Mouse (Mus musculus): Measurements from ENCODE around the gene Inafm1. TPM values are rescaled to one million over a fixed set of nuclear protein-coding genes. Genes with fewer than 3 reads are reported as not detected.

Gene Inafm1
- total RNA-seq, 1 experiment = 2.1 TPM

GRCm38 (mm10) chr7:16312011-16312671 lies 38.7 kb upstream of the Inafm1 start:
- H3K4me1 ChIP-seq (ENCODE audit: control insufficient read depth in 2 of 2, insufficient read depth in 2 of 2, low read length in 2 of 2, poor library complexity in 1 of 2) = peaks cover 4 to 27% of the 10 kb centered on the region in 2 experiments; a peak in 2 of 4 replicates

GRCm38 (mm10) chr7:16311453-16312004 lies 38.1 kb upstream of the Inafm1 start:
- H3K27ac ChIP-seq (ENCODE audit: insufficient read depth, low read depth, low read length, poor library complexity, severe bottlenecking) = no peak overlapping the region
- no peak for DNase-seq (ENCODE audit: low read depth, low spot score)
- no peak for TF ChIP-seq ZC3H11A (IDR thresholded peaks at IDR 0.05; ENCODE audit: borderline replicate concordance, low read depth, low read length)
- no peak for TF ChIP-seq ZNF384 (IDR thresholded peaks at IDR 0.05; ENCODE audit: low read depth, low read length)
- TF ChIP-seq CHD2 (IDR thresholded peaks at IDR 0.05; ENCODE audit: low read depth, low read length) = no peak
- no peak for TF ChIP-seq HCFC1 (IDR thresholded peaks at IDR 0.05; ENCODE audit: borderline replicate concordance, insufficient read depth, low read length)
- no peak for TF ChIP-seq MAFK (IDR thresholded peaks at IDR 0.05; ENCODE audit: insufficient read depth, low read depth, low read length)

More at GRCm38 (mm10) chr7:16312011-16312671, 38.7 kb upstream of the Inafm1 start:
- Histone ChIP-seq H3K36me3 (ENCODE audit: control insufficient read depth, insufficient read depth, low read length, poor library complexity, severe bottlenecking) (peaks cover 12% of the 10 kb centered on the region), H3K9ac (ENCODE audit: insufficient read depth, low read depth, low read length, poor library complexity, severe bottlenecking) (peak overlapping the region; percentile 62), H3K9me3 (ENCODE audit: control insufficient read depth, insufficient read depth, low read depth, low read length) (no peaks in the 10 kb centered on the region), H3K4me3 (ENCODE audit: insufficient read depth in 1 of 2, low read depth in 1 of 2, low read length in 2 of 2, poor library complexity in 1 of 2, severe bottlenecking in 1 of 2) (peak overlapping the region; percentile 94 to 99), H3K27ac (ENCODE audit: insufficient read depth, low read depth, low read length, poor library complexity, severe bottlenecking) (no peak overlapping the region)
- in situ Hi-C loops (cut with MboI; ENCODE audit: low sequenced_read_pairs in 2 of 2, unreplicated experiment in 2 of 2) = no loop called here
- TF ChIP-seq HCFC1 (IDR thresholded peaks at IDR 0.05; ENCODE audit: borderline replicate concordance, insufficient read depth, low read length) (no peak), ZNF384 (IDR thresholded peaks at IDR 0.05; ENCODE audit: low read depth, low read length) (no peak), MAFK (IDR thresholded peaks at IDR 0.05; ENCODE audit: insufficient read depth, low read depth, low read length) (no peak), ZC3H11A (IDR thresholded peaks at IDR 0.05; ENCODE audit: borderline replicate concordance, low read depth, low read length) (no peak), CHD2 (IDR thresholded peaks at IDR 0.05; ENCODE audit: low read depth, low read length) (no peak)
- DNase-seq (ENCODE audit: low read depth, low spot score) = no peak

GRCm38 (mm10) chr7:16310521-16311452 lies 37.4 kb upstream of the Inafm1 start:
- Histone ChIP-seq H3K4me1 (ENCODE audit: control insufficient read depth in 2 of 2, insufficient read depth in 2 of 2, low read length in 2 of 2, poor library complexity in 1 of 2) (peaks cover 4 to 25% of the 10 kb centered on the region in 2 experiments; a peak in 2 of 4 replicates), H3K4me3 (ENCODE audit: insufficient read depth in 1 of 2, low read depth in 1 of 2, low read length in 2 of 2, poor library complexity in 1 of 2, severe bottlenecking in 1 of 2) (peak overlapping the region; percentile 94 to 99), H3K27ac (ENCODE audit: insufficient read depth, low read depth, low read length, poor library complexity, severe bottlenecking) (no peak overlapping the region), H3K9me3 (ENCODE audit: control insufficient read depth, insufficient read depth, low read depth, low read length) (no peaks in the 10 kb centered on the region), H3K9ac (ENCODE audit: insufficient read depth, low read depth, low read length, poor library complexity, severe bottlenecking) (peak overlapping the region; percentile 74), H3K36me3 (ENCODE audit: control insufficient read depth, insufficient read depth, low read length, poor library complexity, severe bottlenecking) (peaks cover 5% of the 10 kb centered on the region; the same call in 1 of the 2 replicates)
- no peak for TF ChIP-seq MAFK (IDR thresholded peaks at IDR 0.05; ENCODE audit: insufficient read depth, low read depth, low read length)
- TF ChIP-seq HCFC1 (IDR thresholded peaks at IDR 0.05; ENCODE audit: borderline replicate concordance, insufficient read depth, low read length) = no peak
- TF ChIP-seq CHD2 (IDR thresholded peaks at IDR 0.05; ENCODE audit: low read depth, low read length) = no peak
- no peak for TF ChIP-seq ZNF384 (IDR thresholded peaks at IDR 0.05; ENCODE audit: low read depth, low read length)
- TF ChIP-seq ZC3H11A (IDR thresholded peaks at IDR 0.05; ENCODE audit: borderline replicate concordance, low read depth, low read length) = no peak
- DNase-seq (ENCODE audit: low read depth, low spot score) = no peak
- in situ Hi-C loops (cut with MboI; ENCODE audit: low sequenced_read_pairs in 2 of 2, unreplicated experiment in 2 of 2) = no loop called here

More at GRCm38 (mm10) chr7:16311453-16312004, 38.1 kb upstream of the Inafm1 start:
- H3K36me3 ChIP-seq (ENCODE audit: control insufficient read depth, insufficient read depth, low read length, poor library complexity, severe bottlenecking) = peaks cover 7% of the 10 kb centered on the region; the same call in 1 of the 2 replicates
- peaks cover 4 to 27% of the 10 kb centered on the region in 2 experiments; a peak in 2 of 4 replicates for H3K4me1 ChIP-seq (ENCODE audit: control insufficient read depth in 2 of 2, insufficient read depth in 2 of 2, low read length in 2 of 2, poor library complexity in 1 of 2)
- H3K9me3 ChIP-seq (ENCODE audit: control insufficient read depth, insufficient read depth, low read depth, low read length) = no peaks in the 10 kb centered on the region
- peak overlapping the region; percentile 94 to 99 for H3K4me3 ChIP-seq (ENCODE audit: insufficient read depth in 1 of 2, low read depth in 1 of 2, low read length in 2 of 2, poor library complexity in 1 of 2, severe bottlenecking in 1 of 2)
- H3K9ac ChIP-seq (ENCODE audit: insufficient read depth, low read depth, low read length, poor library complexity, severe bottlenecking) = peak overlapping the region; percentile 62
- in situ Hi-C loops (cut with MboI; ENCODE audit: low sequenced_read_pairs in 2 of 2, unreplicated experiment in 2 of 2) = no loop called here

- DNase-seq (ENCODE audit: low read depth, low spot score) = peak; percentile 80
- Histone ChIP-seq H3K4me3 (ENCODE audit: insufficient read depth in 1 of 2, low read depth in 1 of 2, low read length in 2 of 2, poor library complexity in 1 of 2, severe bottlenecking in 1 of 2) (peak overlapping the region; percentile 94 to 99), H3K9ac (ENCODE audit: insufficient read depth, low read depth, low read length, poor library complexity, severe bottlenecking) (peak overlapping the region; percentile 94), H3K9me3 (ENCODE audit: control insufficient read depth, insufficient read depth, low read depth, low read length) (no peaks in the 10 kb centered on the region), H3K36me3 (ENCODE audit: control insufficient read depth, insufficient read depth, low read length, poor library complexity, severe bottlenecking) (peaks cover 3% of the 10 kb centered on the region; the same call in 1 of the 2 replicates), H3K4me1 (ENCODE audit: control insufficient read depth in 2 of 2, insufficient read depth in 2 of 2, low read length in 2 of 2, poor library complexity in 1 of 2) (peaks cover 4 to 22% of the 10 kb centered on the region in 2 experiments; a peak in 2 of 4 replicates), H3K27ac (ENCODE audit: insufficient read depth, low read depth, low read length, poor library complexity, severe bottlenecking) (peak overlapping the region; percentile 73)
- TF ChIP-seq HCFC1 (IDR thresholded peaks at IDR 0.05; ENCODE audit: borderline replicate concordance, insufficient read depth, low read length) (peak; percentile 12; the same call in 1 of the 2 replicates), CHD2 (IDR thresholded peaks at IDR 0.05; ENCODE audit: low read depth, low read length) (no peak)
- in situ Hi-C loops (cut with MboI; ENCODE audit: low sequenced_read_pairs in 2 of 2, unreplicated experiment in 2 of 2) = no loop called here
These were observed 36.7 kb upstream of the Inafm1 start for GRCm38 (mm10) chr7:16310020-16310520.
